Mouse (Mus musculus): ENCODE results near the gene Thumpd1. TPM values are rescaled to one million over a fixed set of nuclear protein-coding genes. Genes with fewer than 3 reads are reported as not detected.
"Not testable (repeated sequence)": the region's sequence is repeated elsewhere in the genome, so short reads cannot be mapped to it uniquely, and the experiment has no call there.

Gene Thumpd1
- 10 to 100 TPM; 14.2 to 15.2 TPM for total RNA-seq (2021)
- long read RNA-seq, experiment 1, transcript Thumpd1-201 (4 exons, 2,689 nt) = major isoform, 19 of 22 reads
- long read RNA-seq, experiment 1, partial matches to known transcripts = 0 of 22 reads
- long read RNA-seq, experiment 1, other reads (novel, unspliced or antisense) = 3 of 22 reads
- long read RNA-seq, experiment 2, transcript Thumpd1-201 (4 exons, 2,689 nt) = major isoform, 32 of 35 reads
- long read RNA-seq, experiment 2, partial matches to known transcripts = 3 of 35 reads
- long read RNA-seq, experiment 2, other reads (novel, unspliced or antisense) = 0 of 35 reads

DNA sequence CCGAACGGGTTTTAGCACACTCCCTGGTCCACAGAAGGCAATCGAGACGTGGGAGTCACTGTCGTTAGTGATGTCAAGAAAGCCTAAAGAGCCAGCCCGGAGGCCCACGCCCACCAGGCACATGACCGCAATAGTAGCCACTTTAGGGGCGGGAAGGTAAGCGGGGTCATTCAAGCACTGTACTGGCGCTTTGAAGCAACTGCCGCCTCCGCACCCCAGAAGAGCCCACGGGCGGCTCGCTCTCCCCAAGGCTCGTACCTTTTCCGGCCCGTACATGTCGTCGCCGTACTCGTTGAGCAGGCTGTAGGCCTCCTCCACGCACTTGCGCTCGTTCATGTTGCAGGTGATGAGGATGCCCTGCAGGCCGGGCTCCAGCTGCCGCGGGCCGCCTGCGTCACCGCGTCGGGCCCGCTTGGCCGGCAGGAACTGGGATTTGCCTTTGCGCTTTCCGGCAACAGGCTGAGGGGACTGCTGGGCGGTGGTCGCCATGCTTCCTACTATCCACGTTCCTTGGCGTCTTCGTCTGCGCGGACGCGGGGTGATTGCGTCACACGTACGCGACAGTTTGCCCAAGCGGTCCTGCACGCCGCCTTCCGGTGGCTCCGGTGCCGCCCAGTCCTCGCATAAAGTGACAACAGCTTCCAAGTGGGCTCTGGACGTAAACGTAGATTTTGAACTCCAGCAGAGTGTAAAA lies at the start of gene Thumpd1:
Gene Thumpd1, minus strand, starts transcription at position 546 of the 694 bp plus-strand sequence.
- peak; percentile 93 for DNase-seq
- intact Hi-C loops (cut with DNase I; ENCODE audit: low total_unique reads) = no loop called here

DNA sequence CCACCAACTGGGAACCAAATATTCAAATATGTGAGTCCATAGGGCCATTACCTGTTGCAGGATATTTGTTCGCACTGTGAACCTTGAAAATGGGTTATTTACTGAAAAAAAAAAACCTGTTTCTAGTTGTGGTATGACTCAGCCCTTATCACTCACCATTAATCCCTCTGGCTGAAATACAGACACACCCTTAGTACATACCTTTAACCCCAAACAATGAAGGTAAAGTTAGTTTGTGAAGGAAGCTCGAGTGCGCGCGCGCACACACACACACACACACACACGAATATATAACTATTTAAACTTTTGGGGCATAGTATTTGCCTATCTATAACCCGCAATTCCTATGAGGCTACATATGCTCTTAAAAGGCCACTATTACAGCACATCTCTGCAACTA lies 49.3 kb upstream of the Thumpd1 start:
- intact Hi-C loops (cut with DNase I; ENCODE audit: low total_unique reads) = no loop called here

DNA sequence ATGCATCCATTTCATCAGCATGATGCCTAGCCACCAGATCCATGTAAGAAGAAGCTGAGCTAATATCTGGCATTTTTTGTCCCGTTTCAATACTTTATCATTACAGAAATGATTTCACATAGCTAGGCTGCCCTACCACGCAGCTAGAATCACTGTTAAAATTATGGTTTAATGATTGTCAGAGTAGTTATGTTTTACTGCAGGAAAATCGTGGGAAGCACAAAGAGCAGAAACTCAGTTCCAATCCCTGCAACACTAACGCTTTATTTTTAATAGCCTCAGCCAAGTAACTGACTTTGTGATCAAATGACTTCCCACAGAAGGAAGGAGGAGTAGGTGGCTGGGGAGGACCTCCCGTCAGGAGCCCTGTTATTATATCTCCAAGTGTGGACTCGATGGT lies 46.4 kb upstream of the Thumpd1 start:
- intact Hi-C loops (cut with DNase I; ENCODE audit: low total_unique reads) = no loop called here
- DNase-seq = no peak

More for the DNA sequence above, 49.3 kb upstream of the Thumpd1 start:
- DNase-seq = no peak

DNA sequence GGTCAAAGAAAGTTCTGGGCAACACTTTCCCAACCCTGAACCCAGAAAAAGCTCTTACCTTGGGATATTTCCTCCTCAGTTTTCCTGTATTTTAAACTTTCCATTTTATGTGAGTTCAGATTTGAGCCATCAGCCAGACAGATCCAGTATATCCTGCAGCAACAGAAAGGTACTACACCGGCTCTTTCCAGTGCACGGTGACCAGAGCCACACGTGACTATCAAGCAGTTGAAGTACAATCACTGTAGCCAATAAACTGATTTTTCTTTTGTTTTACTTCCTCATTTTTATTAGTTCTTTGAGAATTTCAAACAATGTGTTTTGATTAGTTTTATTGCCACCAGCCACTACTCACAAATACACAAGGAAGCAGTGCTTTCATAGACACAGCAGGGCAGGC lies 43.8 kb upstream of the Thumpd1 start:
- no peak for DNase-seq
- intact Hi-C loops (cut with DNase I; ENCODE audit: low total_unique reads) = no loop called here

DNA sequence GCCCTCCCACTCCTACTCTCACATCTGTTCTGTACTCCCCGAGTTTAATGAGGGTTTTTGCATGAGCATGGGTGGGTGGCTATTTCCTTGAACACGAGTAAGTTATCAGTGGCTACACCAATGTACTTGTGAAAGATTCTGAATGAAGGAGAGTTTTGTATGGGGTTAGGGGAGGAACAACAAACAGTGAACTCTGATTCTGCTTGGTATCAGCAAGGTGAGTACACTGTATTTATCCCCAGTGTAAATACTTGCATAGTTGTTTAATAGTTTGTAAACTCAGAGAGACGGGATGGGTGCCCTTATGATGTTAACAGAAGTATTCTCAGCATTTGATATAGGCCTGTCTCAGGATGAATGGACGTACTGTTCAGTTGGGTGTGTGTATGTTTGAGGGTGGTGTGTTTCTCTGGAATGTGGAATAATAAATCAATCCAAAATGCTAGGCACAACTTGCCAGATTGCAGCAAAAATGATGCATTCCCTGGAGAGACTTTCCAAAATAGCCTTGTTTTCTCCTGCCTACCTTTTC lies 41.6 kb upstream of the Thumpd1 start:
- no peak for DNase-seq
- intact Hi-C loops (cut with DNase I; ENCODE audit: low total_unique reads) = no loop called here

DNA sequence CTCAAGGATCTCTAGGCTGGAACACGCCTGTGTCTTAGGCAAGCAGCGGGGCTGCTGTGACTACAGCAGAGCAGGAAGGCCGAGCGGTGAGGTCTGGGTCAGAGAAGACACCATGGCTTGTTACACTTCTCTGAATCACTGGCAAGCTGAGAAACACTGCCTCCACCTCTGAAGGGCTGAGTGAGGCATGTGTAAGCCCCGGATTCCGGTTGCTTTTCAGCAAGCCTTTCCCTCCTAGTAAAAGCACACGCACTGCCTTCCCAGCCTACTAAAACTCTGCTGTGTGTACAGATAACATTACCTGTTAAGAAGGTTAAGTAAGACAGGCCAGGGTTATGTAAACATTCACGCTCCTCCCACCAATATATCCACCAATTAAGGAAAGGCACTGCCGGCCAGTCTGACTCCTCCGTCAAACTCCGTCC lies 39.9 kb upstream of the Thumpd1 start, which contains the start of gene Acsm3:
Gene Acsm3, plus strand, starts transcription at position 397 of the 425 bp plus-strand sequence.
- intact Hi-C loops (cut with DNase I; ENCODE audit: low total_unique reads) = no loop called here
- no peak for DNase-seq

DNA sequence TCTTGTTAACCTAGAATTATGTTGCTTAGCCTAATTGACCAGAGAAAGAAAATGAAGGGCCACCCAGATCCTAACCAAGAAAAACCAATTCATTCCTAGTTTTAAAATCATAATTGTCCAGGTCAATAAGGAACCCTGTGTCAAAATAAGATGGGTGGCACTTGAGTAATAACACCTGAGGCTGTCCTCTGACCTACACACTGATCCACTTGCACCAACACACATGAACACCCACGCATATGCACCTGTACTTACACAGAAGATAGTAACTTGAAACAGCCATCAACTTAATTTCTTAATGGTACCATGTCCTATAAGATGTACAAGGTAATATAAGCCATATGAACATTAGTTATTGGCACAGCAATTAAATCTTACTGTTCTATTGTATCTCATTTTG lies 33.1 kb upstream of the Thumpd1 start:
- no peak for DNase-seq
- intact Hi-C loops (cut with DNase I; ENCODE audit: low total_unique reads) = no loop called here

DNA sequence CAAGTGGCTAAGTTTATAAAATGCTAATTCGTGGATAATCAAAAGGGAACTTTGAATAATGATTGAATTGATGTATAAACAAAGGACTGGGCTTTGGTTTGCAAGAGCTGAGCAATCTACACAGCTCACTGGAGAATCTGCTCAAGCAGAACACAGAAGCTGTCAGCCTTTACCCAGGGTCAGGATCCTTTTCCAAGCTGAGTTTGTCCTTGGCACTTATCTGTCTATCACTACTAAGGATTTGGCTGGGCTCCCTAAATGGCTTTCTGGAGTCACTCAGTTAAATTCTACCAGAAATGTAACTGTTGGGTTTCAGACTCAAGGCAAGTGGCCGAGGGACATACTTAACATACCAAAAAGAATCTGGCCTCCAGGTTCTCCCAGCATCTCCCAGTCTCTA lies 29.3 kb upstream of the Thumpd1 start:
- intact Hi-C loops (cut with DNase I; ENCODE audit: low total_unique reads) = no loop called here
- DNase-seq = no peak

DNA sequence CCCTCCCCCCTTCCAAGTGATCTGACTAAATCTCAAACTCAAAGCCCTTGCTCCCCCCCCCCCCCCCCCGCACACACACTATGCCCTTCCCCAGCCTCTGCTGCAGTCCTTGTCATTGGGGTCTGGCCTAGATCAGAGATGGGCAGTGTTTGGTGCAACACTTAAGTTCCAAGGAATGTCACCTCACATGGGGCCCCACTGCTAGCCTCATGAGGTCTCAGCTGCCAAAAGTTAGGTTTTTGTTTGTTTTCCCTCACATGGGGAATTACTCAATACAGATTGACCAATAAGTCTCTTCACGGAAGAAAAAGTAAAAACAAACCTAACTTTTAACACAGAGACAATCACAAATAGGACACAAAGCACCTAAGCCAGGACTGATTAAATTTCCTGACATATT lies 28.2 kb upstream of the Thumpd1 start:
- DNase-seq = no peak
- intact Hi-C loops (cut with DNase I; ENCODE audit: low total_unique reads) = no loop called here

DNA sequence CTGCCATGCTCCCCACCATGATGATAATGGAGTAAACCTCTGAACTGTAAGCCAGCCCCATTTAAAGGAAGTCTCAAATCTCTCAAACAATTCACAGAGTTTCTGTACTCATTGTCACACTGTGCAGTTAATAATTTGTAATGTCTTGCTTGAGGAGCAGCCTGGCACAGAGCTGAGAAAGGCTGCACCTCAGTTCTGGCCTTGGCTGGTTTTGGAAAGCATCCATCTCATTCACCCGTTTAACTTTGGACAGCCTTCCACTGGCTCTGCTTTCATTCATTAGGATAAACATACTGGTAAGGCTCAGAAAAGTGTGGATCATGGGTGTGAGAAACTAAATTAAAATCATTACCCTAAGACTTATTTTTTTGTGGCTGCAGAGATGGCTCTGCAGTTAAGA lies 25.3 kb upstream of the Thumpd1 start:
- intact Hi-C loops (cut with DNase I; ENCODE audit: low total_unique reads) = no loop called here
- no peak for DNase-seq

DNA sequence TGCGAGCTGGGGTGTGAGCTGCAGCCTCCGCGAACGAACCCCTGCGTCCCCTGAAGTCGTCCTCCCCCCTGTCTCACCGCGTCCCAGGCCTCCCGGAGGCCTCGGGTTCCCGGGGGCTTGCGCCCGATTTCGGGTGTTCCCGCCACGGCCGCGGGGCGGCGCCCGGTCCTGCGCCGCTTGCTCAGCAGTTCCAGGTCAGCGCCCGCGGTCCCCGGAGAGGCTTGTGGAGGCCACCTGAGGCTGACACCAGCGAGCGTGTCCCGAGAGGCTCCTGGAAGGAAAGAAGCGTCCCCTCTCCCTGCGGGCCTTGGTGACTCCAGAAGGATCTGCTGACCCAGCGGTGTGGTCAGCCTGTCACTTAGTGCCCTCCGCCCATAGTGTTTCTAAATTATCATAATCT lies 23.7 kb upstream of the Thumpd1 start:
- DNase-seq = no peak
- intact Hi-C loops (cut with DNase I; ENCODE audit: low total_unique reads) = no loop called here

DNA sequence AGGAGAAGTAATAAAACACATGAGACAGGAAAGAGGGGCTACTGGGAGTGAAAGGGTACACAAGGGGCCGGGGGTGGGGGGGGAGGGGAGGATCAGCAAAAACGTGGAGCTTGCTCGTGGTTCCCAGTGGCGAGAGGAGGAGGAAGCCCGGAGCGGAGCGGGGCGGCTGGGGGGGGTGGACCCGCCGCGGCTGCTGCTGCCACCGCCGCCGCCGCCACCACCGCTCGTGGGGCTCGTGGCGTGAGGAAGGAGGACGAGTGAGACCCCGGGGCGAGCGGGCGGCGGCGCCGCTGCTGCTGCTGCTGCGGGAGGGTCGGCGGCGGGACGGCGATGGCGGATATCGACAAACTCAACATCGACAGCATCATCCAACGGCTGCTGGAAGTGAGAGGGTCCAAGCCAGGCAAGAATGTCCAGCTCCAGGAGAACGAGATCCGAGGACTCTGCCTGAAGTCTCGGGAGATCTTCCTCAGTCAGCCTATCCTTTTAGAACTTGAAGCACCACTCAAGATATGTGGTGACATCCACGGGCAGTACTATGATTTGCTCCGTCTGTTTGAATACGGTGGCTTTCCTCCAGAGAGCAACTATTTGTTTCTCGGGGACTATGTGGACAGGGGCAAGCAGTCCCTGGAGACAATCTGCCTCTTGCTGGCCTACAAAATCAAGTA lies 19.3 kb upstream of the Thumpd1 start:
- DNase-seq; intact Hi-C loops (cut with DNase I; ENCODE audit: low total_unique reads): not testable (repeated sequence)

DNA sequence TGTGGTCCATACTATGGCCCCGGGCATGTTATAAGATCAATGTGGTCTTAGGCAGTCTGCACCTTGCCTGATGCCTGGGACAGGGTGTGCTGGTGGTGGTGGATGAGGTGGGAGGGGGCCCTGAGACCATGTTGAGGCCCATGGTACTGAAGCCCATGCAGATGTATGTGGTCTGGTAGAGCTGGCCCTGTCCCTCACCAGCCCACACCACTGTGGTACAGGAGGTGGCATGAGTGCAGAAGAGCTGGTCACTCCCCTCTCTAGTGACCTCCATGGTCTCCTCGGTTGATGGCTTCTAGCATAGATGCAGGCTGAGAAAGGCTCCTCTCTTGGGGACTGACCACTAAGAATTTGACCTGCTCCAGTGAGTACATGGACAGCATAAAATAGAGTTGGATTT lies 18.3 kb upstream of the Thumpd1 start:
- DNase-seq = no peak
- intact Hi-C loops (cut with DNase I; ENCODE audit: low total_unique reads) = no loop called here

DNA sequence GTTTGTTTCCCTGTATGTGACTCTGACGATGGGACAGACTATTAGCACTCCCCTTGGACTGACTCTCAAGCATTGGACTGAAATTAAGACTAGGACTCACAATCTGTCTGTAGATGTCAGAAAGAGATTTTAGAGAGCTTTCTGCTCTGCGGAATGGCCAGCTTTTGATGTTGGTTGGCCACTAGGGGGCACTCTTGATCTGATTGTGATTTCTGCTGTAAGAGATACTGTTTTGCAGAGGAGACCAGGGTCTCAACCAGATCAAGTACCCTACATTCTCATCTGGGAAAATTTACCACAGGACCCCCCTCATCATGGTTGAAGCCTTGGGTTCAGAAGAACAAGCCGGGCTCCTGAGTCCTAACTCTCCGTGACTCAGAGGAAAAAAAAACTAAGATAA lies 10.7 kb upstream of the Thumpd1 start:
- intact Hi-C loops (cut with DNase I; ENCODE audit: low total_unique reads); DNase-seq: not testable (repeated sequence)

DNA sequence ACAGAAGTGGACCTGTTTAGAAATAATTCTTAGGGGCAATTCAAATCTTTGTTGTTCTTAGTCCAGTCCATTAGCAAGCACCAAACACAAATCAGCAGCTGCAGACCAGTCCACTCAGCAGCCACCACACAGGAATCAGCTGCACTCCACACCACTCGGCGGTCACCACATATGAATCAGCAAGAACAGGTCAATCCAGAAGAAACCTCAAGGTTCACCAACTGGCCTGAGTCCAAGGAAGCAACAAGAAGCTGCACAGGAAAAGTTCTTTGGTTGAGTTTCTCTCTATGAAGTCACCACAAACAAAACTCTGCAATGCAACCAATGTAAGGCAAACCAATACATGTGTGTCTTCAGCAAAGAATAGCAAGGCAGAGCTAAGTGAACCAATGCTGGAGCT lies 7.0 kb upstream of the Thumpd1 start:
- intact Hi-C loops (cut with DNase I; ENCODE audit: low total_unique reads) = no loop called here
- DNase-seq = no peak

DNA sequence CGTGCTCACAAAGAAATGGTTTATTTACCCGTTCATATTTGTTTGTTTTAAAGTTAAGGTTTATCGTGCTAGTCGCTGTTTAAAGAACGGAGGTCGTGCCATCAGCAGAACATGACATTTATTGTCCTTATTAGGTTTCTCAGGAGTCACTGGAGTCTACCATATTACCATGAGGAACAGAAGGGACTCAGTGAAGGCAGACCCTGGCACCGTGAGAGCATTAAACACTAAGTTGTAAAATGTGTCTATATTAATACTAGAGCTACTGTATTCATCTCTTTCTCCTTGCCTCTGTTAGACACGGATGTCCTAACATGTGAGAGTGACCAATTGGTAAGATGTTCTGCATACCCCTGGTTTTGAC lies 331 bp upstream of the Thumpd1 start:
- intact Hi-C loops (cut with DNase I; ENCODE audit: low total_unique reads) = no loop called here
- no peak for DNase-seq

DNA sequence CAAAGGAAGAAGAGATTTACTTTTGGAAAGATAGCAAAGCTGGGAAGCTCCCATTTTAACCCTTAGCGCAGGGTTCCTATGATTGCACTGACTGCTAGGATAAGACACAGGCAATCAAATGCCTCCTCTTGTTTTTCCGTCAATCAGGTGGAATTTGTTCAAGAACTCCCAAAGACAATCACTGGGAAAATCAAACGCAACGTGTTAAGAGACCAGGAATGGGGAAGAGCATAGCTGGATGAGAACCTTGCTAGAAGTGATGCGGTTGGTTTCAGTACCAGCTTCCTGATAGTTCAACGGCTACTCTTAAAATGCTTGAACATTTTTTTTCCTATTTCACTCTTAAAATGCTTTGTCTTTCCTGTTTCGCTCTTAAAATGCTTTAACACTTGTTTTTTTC lies 6.5 kb downstream of the Thumpd1 start:
- intact Hi-C loops (cut with DNase I; ENCODE audit: low total_unique reads) = no loop called here
- DNase-seq = no peak

DNA sequence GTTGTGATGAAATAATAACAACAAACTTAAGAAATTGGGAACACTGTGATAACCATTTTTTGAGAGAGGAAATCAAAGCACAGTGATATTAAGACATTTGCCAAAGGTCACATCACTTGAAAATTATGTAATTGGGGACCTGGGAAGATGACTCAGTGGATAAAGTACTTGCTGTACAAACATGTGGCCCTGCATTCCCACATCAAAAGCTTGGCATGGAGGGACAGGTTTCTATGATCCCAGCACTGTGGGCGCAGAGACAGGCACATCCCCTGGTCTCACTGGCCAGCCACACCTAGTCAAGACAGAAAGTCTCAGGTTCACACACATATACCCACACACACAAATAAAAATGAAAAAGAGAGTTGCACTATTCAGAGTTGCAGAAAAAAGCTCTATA lies 25.7 kb downstream of the Thumpd1 start:
- intact Hi-C loops (cut with DNase I; ENCODE audit: low total_unique reads) = no loop called here
- no peak for DNase-seq

DNA sequence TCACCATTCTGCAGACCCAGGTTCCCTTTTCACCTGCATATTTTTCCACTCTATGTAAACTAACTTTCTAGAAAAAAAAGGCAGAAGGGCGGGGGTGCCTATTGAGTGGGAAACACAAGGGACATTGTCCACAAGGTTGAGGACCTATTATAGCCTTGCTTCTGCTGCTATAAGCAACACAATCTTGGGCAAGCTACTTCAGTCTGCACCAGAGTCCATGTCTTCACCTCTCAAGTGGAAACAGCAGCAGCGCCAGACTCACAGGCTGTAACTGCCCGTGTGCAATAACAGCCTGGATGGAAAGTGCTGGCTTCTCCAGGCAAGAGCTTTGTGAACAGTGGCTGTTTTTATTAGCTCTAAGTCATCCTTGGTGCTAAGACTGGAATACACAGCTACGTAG lies 28.3 kb downstream of the Thumpd1 start:
- no peak for DNase-seq
- intact Hi-C loops (cut with DNase I; ENCODE audit: low total_unique reads) = no loop called here

DNA sequence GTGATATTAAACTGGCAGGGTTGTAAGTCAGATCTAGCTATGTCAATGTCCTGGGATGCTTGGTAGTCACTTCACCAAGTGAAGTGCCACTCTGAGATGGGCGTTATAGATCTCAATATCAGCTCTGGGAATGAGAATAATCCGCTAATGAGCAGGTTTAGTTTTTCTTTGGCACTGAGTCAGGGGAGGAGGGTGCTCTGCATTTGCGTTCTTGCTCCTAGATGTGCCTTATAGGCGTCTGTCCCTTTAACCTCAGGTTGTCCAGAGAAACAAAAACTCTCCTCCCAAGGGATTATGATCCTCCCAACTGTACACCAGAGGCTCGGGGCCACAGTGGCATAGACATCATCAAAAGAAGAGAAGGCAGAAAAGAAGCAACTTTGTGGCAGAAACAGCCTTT lies 30.9 kb downstream of the Thumpd1 start, which contains the start of gene Acsm4:
Gene Acsm4, plus strand, starts transcription at position 301 of the 400 bp plus-strand sequence.
- DNase-seq = no peak
- intact Hi-C loops (cut with DNase I; ENCODE audit: low total_unique reads) = no loop called here
